Mouse (Mus musculus) CH12.LX (cell line): ENCODE data around the gene Acbd6. TPM values are rescaled to one million over a fixed set of nuclear protein-coding genes. Genes with fewer than 3 reads are reported as not detected.

Source experiments
- DNase-seq: peaks from one replicate; pipeline ENCODE4 v3.0.0-alpha.2; 2013; ENCODE audit errors: extremely low read depth
- H3K27ac ChIP-seq: 2 replicates; pipeline ENCODE4 v1.5.1; 2012; ENCODE audit warnings: low read depth, mild to moderate bottlenecking, control low read depth, moderate library complexity; ENCODE audit not compliant: insufficient read depth
- H3K27me3 ChIP-seq: replicated peaks from 2 replicates; pipeline ENCODE3; 2012; ENCODE audit warnings: inconsistent platforms
- H3K36me3 ChIP-seq, 2 experiments: replicated peaks in 1 of 2; 2 replicates each; pipeline versions ENCODE3 to v1.6.1; 2012; ENCODE audit warnings: inconsistent platforms in 1 of 2, low read length in 1 of 2, mild to moderate bottlenecking in 1 of 2, mixed read lengths in 1 of 2, moderate library complexity in 1 of 2; ENCODE audit not compliant: control insufficient read depth in 1 of 2, insufficient read depth in 1 of 2
- H3K4me1 ChIP-seq, 2 experiments: 2 replicates each; pipeline ENCODE4 v1.6.1; 2012; ENCODE audit warnings: inconsistent platforms in 1 of 2, moderate library complexity in 1 of 2; ENCODE audit not compliant: insufficient read depth in 2 of 2, control insufficient read depth in 1 of 2
- H3K4me2 ChIP-seq: 2 replicates; pipeline ENCODE4 v1.6.1; 2012; ENCODE audit warnings: low read depth, mild to moderate bottlenecking, control low read depth; ENCODE audit not compliant: poor library complexity, insufficient read depth, severe bottlenecking
- H3K4me3 ChIP-seq, 3 experiments: fragments of 150-350 bp in 1 of 3; sonication (generic) in 1 of 3; replicated peaks in 1 of 3; 2 replicates each; pipeline versions ENCODE3 to v1.5.1; 2011 to 2012; ENCODE audit warnings: low read depth in 2 of 3, low read length in 2 of 3, mild to moderate bottlenecking in 2 of 3, moderate library complexity in 2 of 3, control low read depth in 1 of 3, improper control_type of control experiment in 1 of 3, inconsistent platforms in 1 of 3, mixed read lengths in 1 of 3; ENCODE audit not compliant: poor library complexity in 1 of 3
- H3K79me2 ChIP-seq: replicated peaks from 2 replicates; pipeline ENCODE4 v1.6.1; 2012; ENCODE audit warnings: mild to moderate bottlenecking, moderate library complexity; ENCODE audit not compliant: control insufficient read depth, poor library complexity, insufficient read depth, severe bottlenecking; ENCODE audit errors: extremely low read depth
- H3K9ac ChIP-seq: 2 replicates; pipeline ENCODE4 v1.6.1; 2012; ENCODE audit warnings: low read depth, mild to moderate bottlenecking, control low read depth, moderate library complexity; ENCODE audit not compliant: insufficient read depth
- H3K9me3 ChIP-seq: replicated peaks from 2 replicates; pipeline ENCODE3; 2012; ENCODE audit warnings: low read length, inconsistent platforms, mixed read lengths
- BHLHE40 ChIP-seq: IDR thresholded peaks from 2 replicates; pipeline ENCODE4 v1.6.1; 2011; ENCODE audit warnings: mild to moderate bottlenecking, low read depth, low read length, improper control_type of control experiment
- CHD1 ChIP-seq: IDR thresholded peaks from 2 replicates; pipeline ENCODE4 v1.6.1; 2012; ENCODE audit warnings: low read depth, low read length, improper control_type of control experiment, inconsistent platforms
- CHD2 ChIP-seq: IDR thresholded peaks from 2 replicates; pipeline ENCODE4 v1.6.1; 2011; ENCODE audit warnings: low read length, improper control_type of control experiment
- CTCF ChIP-seq, 2 experiments: IDR thresholded peaks in 1 of 2; conservative IDR thresholded peaks in 1 of 2; 2 replicates each; pipeline ENCODE4 v1.5.1; 2011 to 2012; ENCODE audit warnings: low read depth in 2 of 2, low read length in 2 of 2, improper control_type of control experiment in 1 of 2, inconsistent platforms in 1 of 2, mild to moderate bottlenecking in 1 of 2, moderate library complexity in 1 of 2
- EP300 ChIP-seq: IDR thresholded peaks from 2 replicates; pipeline ENCODE4 v1.6.1; 2011; ENCODE audit warnings: low read length, improper control_type of control experiment
- ETS1 ChIP-seq: conservative IDR thresholded peaks from 2 replicates; pipeline ENCODE4 v1.6.1; 2012; ENCODE audit warnings: low read depth, mild to moderate bottlenecking, inconsistent platforms, low read length, improper control_type of control experiment, moderate library complexity
- GABPA ChIP-seq: IDR thresholded peaks from 2 replicates; pipeline ENCODE4 v1.6.1; 2012; ENCODE audit warnings: low read depth, low read length, improper control_type of control experiment, inconsistent platforms; ENCODE audit not compliant: insufficient replicate concordance
- HCFC1 ChIP-seq: IDR thresholded peaks from 2 replicates; pipeline ENCODE4 v1.6.1; 2012; ENCODE audit warnings: low read depth, mild to moderate bottlenecking, inconsistent platforms, low read length, improper control_type of control experiment
- JUN ChIP-seq: IDR thresholded peaks from 2 replicates; pipeline ENCODE4 v1.6.1; 2011; ENCODE audit warnings: low read depth, mild to moderate bottlenecking, low read length, improper control_type of control experiment, moderate library complexity; ENCODE audit not compliant: insufficient read depth
- JUND ChIP-seq: conservative IDR thresholded peaks from 2 replicates; pipeline ENCODE4 v1.6.1; 2011; ENCODE audit warnings: low read depth, low read length, improper control_type of control experiment
- KAT2A ChIP-seq: IDR thresholded peaks from 2 replicates; pipeline ENCODE4 v1.6.1; 2012; ENCODE audit warnings: low read length, improper control_type of control experiment, inconsistent platforms; ENCODE audit not compliant: insufficient replicate concordance
- MAFK ChIP-seq: IDR thresholded peaks from 2 replicates; pipeline ENCODE4 v1.6.1; 2011; ENCODE audit warnings: low read length, improper control_type of control experiment; ENCODE audit not compliant: insufficient replicate concordance
- MAX ChIP-seq: IDR thresholded peaks from 2 replicates; pipeline ENCODE4 v1.6.1; 2011; ENCODE audit warnings: low read length, improper control_type of control experiment
- MAZ ChIP-seq: IDR thresholded peaks from 2 replicates; pipeline ENCODE4 v1.6.1; 2012; ENCODE audit warnings: low read depth, mild to moderate bottlenecking, inconsistent platforms, low read length, improper control_type of control experiment, moderate library complexity
- MEF2A ChIP-seq: IDR thresholded peaks from 2 replicates; pipeline ENCODE4 v1.6.1; 2014; ENCODE audit warnings: low read depth, mild to moderate bottlenecking, inconsistent platforms, low read length, improper control_type of control experiment, borderline replicate concordance
- NRF1 ChIP-seq: IDR thresholded peaks from 2 replicates; pipeline ENCODE4 v1.6.1; 2014; ENCODE audit warnings: low read depth, mild to moderate bottlenecking, inconsistent platforms, low read length, improper control_type of control experiment, moderate library complexity
- PAX5 ChIP-seq: IDR thresholded peaks from 2 replicates; pipeline ENCODE4 v1.6.1; 2012; ENCODE audit warnings: low read length, inconsistent platforms, mixed read lengths
- POLR2AphosphoS2 ChIP-seq: IDR thresholded peaks from 2 replicates; pipeline ENCODE4 v1.6.1; 2011; ENCODE audit warnings: low read depth, low read length, improper control_type of control experiment
- SIN3A ChIP-seq: IDR thresholded peaks from 2 replicates; pipeline ENCODE4 v1.6.1; 2012; ENCODE audit warnings: low read length, improper control_type of control experiment, inconsistent platforms
- SMC3 ChIP-seq: IDR thresholded peaks from 2 replicates; pipeline ENCODE4 v1.6.1; 2011; ENCODE audit warnings: low read depth, low read length, improper control_type of control experiment
- TCF12 ChIP-seq: IDR thresholded peaks from 2 replicates; pipeline ENCODE4 v1.6.1; 2014; ENCODE audit warnings: low read depth, mild to moderate bottlenecking, inconsistent platforms, low read length, improper control_type of control experiment
- UBTF ChIP-seq: IDR thresholded peaks from 2 replicates; pipeline ENCODE4 v1.6.1; 2012; ENCODE audit warnings: low read depth, mild to moderate bottlenecking, inconsistent platforms, low read length, improper control_type of control experiment, moderate library complexity
- USF1 ChIP-seq: IDR thresholded peaks from 2 replicates; pipeline ENCODE4 v1.6.1; 2014; ENCODE audit warnings: low read depth, mild to moderate bottlenecking, inconsistent platforms, low read length, improper control_type of control experiment
- USF2 ChIP-seq: conservative IDR thresholded peaks from 2 replicates; pipeline ENCODE4 v1.6.1; 2011; ENCODE audit warnings: low read depth, low read length, improper control_type of control experiment
- ZC3H11A ChIP-seq: IDR thresholded peaks from 2 replicates; pipeline ENCODE4 v1.6.1; 2012; ENCODE audit warnings: low read depth, mild to moderate bottlenecking, inconsistent platforms, low read length, improper control_type of control experiment
- ZKSCAN1 ChIP-seq: IDR thresholded peaks from 2 replicates; pipeline ENCODE4 v1.6.1; 2012; ENCODE audit warnings: low read depth, inconsistent platforms, low read length, improper control_type of control experiment, borderline replicate concordance
- ZNF384 ChIP-seq: IDR thresholded peaks from 2 replicates; pipeline ENCODE4 v1.6.1; 2012; ENCODE audit warnings: low read depth, low read length, improper control_type of control experiment, inconsistent platforms
- dilution Hi-C: fragments of 300-500 bp; cut with MboI; formaldehyde crosslinking; loops from 2 replicates; pipeline ENCODE4 v1.14.3; 2020; ENCODE audit warnings: low sequenced_read_pairs; ENCODE audit not compliant: extremely low pct_unique_long_range_greater_than_20kb, extremely low pct_ligation_motif_present
- in situ Hi-C: fragments of 300-500 bp; cut with MboI; formaldehyde crosslinking; loops from 3 replicates; pipeline ENCODE4 v1.14.3; 2019; ENCODE audit warnings: low sequenced_read_pairs, low pct_ligation_motif_present, low pct_unique_long_range_greater_than_20kb, mixed read lengths
- polyA plus RNA-seq: library from polyadenylated mRNA; unstranded; fragments of >175 nt; gene quantifications from 2 replicates; pipeline ENCODE4 v1.2.1, GENCODE M21; 2012; ENCODE audit warnings: low read depth; ENCODE audit not compliant: insufficient read length
- total RNA-seq, 2 experiments: library from RNA; depleted of rRNA; stranded (reverse); fragments of 300-350 nt in 1 of 2; fragments of >200 nt in 1 of 2; gene quantifications; 2 replicates each; pipeline ENCODE4 v1.2.3; 2012 to 2014

Acbd6 gene
- total and polyA plus RNA-seq, 3 experiments, result 51.9 to 97.8 (median 74.4) TPM

GRCm38 (mm10) chr1:155703191-155703680 is 145.3 kb downstream of the Acbd6 start:
- H3K27ac ChIP-seq, result no peak overlapping the region
- H3K4me1 ChIP-seq, result peaks cover 4 to 8% of the 10 kb centered on the region in 2 experiments; a peak in 1 of 4 replicates
- no peak overlapping the region for H3K4me2 ChIP-seq
- TF ChIP-seq HCFC1 (no peak), MAZ (no peak), JUND (no peak), USF2 (no peak), NRF1 (no peak), MAX (no peak), TCF12 (no peak), GABPA (no peak), ZC3H11A (no peak), CHD1 (no peak), ZKSCAN1 (no peak), UBTF (no peak), SIN3A (no peak), PAX5 (no peak), ETS1 (no peak), MAFK (no peak), POLR2AphosphoS2 (no peak)
- H3K79me2 ChIP-seq, result no peaks in the 10 kb centered on the region
- in situ Hi-C loops (loop anchor here (25.0 kb wide), 1 partner anchor 116 kb away; no protein-coding TSS in a partner anchor), dilution Hi-C loops (no loop called here)
- no peaks in the 10 kb centered on the region for H3K9me3 ChIP-seq
- H3K36me3 ChIP-seq, result no peaks in the 10 kb centered on the region
- no peak for DNase-seq
- no peak overlapping the region for H3K9ac ChIP-seq
- no peak overlapping the region for H3K4me3 ChIP-seq
- H3K27me3 ChIP-seq, result no peaks in the 10 kb centered on the region

DNA sequence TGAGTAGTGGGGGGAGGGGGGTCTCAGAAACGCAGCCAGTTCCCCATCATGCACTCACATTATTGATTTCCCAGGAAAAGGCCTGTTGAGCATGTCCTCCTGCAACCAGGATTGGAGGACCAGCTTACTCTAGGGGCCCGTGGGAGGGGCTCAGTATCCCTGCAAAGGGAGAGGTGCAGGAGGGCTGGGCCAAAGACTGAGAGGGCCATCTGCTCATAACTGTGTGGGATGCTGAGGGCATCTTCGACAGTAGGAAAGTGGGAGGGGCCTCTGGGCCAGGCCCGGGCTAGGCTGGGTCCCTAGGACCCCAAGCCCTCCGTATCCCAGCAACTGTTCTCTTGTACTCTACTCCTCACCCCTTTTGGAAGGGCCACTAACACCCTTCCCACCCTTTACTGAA is 146.3 kb downstream of the Acbd6 start:
- Histone ChIP-seq H3K9ac (no peak overlapping the region), H3K4me1 (peaks cover 3 to 6% of the 10 kb centered on the region in 2 experiments; a peak in 1 of 4 replicates), H3K27ac (no peak overlapping the region), H3K79me2 (no peaks in the 10 kb centered on the region), H3K4me3 (no peak overlapping the region), H3K27me3 (no peaks in the 10 kb centered on the region), H3K9me3 (no peaks in the 10 kb centered on the region), H3K4me2 (no peak overlapping the region)
- dilution Hi-C loops, result no loop called here
- DNase-seq, result no peak
- no peak for TF ChIP-seq SMC3
- no peak for TF ChIP-seq BHLHE40
- TF ChIP-seq KAT2A, result no peak
- TF ChIP-seq GABPA, result no peak
- TF ChIP-seq CHD2, result no peak
- TF ChIP-seq HCFC1, result no peak
- no peak for TF ChIP-seq EP300
- no peak for TF ChIP-seq TCF12
- no peak for TF ChIP-seq ETS1
- TF ChIP-seq MAX, result no peak
- no peak for TF ChIP-seq CTCF (conservative IDR thresholded peaks at IDR 0.05 in 1 of 2, IDR thresholded peaks at IDR 0.05 in 1 of 2; ENCODE audit: low read depth in 2 of 2, low read length in 2 of 2)
- TF ChIP-seq USF1, result no peak
- no peak for TF ChIP-seq JUN
- no peak for TF ChIP-seq UBTF
- TF ChIP-seq NRF1, result no peak
- TF ChIP-seq ZNF384, result no peak
- no peak for TF ChIP-seq MEF2A
- TF ChIP-seq, all 38 proteins: peak for 0
- no peaks in the 10 kb centered on the region for H3K36me3 ChIP-seq
- in situ Hi-C loops, result loop anchor here (25.0 kb wide), 1 partner anchor 117 kb away; no protein-coding TSS in a partner anchor
